Mouse (Mus musculus): ENCODE data around the gene Sp2.

The Sp2 gene

DNA sequence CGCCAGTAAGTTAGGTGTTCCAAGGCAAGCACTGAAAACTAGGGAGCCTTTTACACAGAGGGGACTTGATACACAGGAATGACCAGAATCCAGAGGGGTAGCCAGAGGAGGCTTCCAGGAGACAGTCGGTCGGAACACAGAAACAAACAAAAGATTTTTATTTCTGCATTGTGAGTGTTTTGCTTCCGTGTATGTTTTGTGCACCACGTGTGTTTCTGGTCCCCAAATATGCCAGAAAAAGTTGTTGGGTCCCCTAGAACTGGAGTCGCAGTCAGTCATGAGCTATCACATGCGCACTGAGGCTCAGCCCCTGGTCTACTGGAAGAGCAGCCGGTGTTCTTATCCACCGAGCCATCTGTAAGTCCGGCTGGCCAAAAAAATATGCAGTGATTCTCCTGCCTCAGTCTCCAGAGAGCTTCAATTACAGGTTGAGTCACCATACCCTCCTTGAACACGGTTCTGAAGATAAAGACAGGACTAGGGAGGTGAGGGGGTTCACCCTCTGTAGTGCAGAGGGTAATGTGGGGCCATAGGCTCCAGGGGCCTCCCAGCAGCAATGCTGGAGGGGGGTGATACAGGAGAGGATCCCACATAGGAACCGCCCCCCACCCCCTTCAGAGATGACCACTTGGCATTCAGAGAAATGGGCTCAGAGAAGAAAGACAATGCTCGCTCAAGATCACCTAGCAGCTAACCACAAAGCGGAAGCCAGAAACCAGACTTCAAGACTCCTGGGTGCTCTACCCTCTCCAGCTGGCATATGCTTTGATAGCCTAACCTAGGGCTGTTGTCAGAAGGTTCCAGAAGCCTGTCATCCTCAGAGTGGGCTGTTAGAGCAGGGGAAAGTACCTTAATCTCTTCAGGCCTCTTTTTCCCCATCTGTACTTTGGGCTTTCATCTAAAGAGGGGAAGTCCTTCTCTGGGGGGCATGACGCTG, 13.3 kb upstream of the Sp2 start:
- DNase-seq = no peak

DNA sequence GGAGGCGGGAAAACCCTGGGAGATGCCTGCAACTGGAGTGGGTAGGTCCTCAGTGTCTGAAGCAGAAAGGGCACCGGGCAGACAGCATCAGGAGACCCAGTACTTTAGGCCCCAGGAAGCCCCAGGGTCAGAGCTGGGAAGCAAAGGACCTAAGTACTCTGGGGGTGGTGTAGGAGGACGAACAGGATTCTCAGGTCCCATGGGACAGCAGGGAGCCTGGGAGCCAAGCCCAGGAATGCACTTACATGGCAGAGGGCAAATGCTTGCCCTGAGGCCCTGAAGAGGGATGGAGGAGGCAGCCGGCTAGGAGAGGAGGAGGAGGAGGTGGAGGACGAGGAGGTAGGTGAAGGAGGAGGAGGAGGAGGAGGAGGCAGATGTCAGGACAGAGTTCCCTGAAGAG, 12.3 kb upstream of the Sp2 start:
- no peak for DNase-seq

DNA sequence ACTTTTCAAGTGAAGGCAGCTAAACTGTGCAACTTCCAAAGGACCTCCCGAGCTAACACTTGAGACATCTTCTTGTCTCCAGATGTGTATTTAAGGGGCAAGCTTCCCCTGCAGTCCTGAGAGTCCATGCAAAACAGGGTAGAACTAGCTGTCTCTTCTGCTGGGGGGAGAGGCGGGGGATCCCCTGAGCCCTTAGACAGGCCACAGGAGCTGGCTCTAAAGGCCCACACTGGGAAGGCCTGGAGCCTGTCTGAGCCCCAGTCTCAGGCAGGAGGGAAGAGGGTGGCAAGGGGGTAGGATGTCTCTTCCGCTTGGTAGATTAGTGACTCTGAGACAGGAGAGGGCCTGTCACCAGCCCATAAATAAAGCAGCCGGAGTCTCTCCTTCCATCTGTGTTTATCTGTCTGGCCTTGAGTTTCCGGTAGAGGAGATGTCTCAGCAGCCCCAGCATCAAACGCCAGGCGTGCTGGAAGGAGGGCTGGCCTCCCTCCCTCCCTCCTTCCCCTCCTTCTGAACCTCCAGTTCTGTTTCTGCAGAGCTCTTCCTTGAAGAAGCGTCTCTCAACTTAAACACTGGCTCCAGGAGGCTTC, 10.1 kb upstream of the Sp2 start:
- DNase-seq = no peak

DNA sequence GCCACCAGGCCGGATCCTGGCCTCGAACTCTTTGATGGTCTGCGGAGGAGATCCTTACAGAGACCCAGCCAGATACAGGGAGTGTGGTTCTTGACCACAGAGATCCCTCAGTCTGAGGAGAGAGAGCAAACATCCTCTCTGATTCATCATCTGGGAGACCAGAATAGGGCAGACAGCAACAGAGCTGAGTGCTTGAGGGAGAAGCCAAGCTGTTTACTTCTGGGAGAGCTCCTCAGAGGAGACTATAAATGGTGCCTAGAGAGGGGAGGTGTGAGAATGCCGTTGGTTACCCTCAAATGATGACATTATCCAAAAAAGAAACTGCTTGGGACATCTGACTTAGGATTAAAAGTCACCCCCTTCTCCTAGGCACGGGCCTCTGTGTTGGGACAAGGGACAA, 8.7 kb upstream of the Sp2 start:
- no peak for DNase-seq

DNA sequence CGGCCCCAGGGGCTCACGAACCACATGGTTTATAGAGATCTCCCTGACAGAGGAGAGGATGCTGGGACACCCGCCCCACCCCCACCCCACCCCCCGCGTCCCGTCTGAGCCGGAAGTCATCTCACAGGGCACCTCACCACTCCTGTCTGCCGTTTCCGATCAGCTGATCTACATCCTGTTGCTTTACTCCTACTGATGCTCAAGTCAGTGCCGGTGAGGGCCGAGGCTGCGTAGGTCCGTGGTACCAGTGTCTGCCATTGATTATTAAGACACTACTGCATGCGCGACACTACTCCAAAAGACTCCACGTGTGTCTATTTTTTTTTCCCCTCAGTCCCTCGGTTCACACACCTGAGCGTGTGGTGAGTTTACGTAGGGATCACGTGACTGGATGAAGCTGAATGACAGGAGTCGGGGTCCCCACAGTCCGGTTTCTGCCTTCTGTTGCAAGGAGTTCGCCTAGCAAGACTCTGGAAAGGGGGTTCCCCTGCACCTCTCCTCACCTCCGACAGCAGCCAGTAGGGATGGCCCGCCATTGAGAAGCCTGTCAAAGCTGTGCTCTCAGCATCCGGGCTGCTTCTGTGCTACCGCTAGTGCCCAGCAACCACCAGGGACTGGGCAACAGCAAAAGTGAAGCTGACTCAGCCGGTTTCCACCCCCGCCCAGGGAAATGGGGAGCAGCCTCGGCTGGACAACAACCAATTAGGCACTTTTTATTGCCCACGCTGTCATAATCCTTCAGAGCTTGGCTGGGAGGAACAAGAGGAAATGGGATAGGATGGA, 5.3 kb upstream of the Sp2 start:
- no peak for DNase-seq

DNA sequence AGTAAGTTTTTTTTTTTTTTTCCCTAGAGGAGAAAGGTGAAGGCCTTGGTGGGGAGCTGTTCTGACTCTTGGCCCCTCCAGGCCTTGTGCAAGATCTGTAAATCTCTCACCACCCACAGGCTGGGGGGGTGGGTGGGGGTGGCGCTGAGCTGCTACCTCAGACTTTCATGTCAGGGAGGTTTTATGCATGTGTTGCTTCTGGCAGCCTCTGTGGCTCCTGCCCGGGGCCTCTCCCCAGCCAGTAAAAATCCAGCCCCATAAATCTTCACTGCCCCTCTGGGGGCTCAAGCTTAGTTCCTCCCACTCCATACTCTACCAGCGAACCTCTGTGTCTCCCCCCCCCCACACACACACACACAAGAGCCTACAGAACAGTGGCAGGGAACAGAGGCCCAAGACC, 3.7 kb upstream of the Sp2 start:
- no peak for DNase-seq

DNA sequence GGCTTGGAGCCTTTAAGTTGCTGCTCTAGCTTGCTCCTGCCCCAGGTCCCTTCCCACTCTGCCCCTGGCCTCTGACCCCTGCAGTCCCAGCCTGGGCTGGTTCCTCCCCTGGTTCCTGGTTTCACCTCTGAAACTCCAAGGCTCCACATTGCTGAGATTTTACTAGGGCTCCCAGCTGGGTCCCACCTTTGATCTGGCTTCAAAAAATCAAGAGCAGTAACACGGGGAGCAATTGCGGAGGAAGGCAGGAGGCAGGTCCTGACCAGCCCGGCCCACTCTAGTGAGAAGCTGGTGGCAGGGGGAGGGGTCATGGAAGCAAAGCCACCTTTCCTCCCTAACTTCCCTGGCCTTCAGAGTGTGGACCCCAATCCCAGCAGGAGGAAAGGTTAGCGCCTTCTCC, 2.1 kb upstream of the Sp2 start:
- no peak for DNase-seq

DNA sequence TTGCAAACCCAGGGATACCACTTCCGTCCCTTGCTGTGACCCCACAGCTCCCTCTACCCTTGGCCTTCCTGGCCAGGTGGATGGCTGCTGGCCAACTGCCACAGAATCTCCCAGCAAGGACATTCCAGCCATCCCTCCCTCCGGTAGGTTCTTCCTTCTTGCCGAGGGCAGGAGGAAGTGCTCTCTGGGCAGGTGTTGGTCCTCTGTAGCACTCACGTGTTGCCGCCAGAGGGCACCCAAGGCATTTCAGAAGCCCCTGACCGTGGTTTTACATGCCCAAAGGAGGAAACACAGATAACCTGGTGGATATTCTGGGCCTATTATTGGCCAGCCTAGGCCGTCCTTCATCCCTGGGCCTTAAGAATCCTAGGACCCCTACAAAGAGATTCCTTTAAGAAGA, 404 bp downstream of the Sp2 start:
- DNase-seq = peak; percentile 91

DNA sequence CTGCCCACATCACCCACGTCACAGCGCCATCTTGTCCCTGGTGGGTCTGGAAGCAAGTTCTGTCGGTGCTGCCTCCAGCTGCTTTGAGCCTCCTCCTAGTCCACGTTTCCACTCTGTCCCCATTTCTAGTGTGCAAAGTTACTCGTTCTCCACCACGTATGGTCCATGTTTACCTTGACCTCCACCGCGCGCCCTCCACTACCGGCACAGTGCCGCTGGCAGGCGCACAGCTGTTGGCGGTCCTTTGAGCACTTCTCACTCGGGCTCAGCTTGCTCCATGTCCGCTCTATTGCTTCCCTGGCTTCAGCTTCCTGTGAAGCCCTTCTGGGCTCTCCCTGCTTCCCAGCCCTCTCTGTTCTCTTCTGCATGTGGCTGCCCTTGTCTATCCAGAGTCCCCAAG, 1.3 kb downstream of the Sp2 start:
- DNase-seq = peak; percentile 52

DNA sequence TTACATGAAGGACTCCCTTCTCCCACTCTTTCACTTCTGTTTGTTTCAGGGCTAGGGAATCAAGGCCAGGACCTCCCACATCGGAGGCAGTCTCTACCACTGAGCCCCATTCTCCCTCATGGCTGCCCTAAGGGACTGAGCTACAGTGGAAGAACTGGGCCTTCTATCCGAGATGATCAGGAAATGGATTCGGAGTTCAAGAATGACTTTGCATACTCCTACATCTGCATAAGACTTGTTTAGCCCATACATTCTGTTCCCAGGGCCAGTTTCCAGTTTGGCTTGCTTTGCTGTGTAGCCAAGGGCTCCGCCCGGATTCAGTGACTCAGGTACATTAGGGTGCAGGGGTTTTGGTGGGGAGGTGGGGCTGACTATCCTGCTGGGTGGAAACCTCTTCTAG, 2.7 kb downstream of the Sp2 start:
- no peak for DNase-seq

DNA sequence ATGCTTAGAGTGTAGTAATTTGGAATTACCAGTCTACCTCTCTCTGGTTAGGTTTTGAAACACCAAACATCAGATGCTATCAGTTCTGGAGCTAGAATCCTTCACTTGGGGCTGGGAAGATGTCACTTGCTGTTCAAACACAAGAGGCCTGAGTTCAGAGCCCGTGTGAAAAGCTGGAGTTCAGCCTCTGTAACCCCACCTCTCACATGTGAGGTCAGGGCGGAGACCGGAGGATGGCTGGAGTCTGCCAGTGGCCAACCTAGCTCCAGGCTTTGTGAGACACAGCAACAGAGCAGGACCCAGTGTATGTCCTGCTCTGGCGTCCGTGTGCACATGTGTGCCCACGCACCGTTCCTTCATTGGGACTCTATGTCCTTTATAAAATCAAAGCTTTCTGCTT, 3.4 kb downstream of the Sp2 start:
- DNase-seq = peak; percentile 50

DNA sequence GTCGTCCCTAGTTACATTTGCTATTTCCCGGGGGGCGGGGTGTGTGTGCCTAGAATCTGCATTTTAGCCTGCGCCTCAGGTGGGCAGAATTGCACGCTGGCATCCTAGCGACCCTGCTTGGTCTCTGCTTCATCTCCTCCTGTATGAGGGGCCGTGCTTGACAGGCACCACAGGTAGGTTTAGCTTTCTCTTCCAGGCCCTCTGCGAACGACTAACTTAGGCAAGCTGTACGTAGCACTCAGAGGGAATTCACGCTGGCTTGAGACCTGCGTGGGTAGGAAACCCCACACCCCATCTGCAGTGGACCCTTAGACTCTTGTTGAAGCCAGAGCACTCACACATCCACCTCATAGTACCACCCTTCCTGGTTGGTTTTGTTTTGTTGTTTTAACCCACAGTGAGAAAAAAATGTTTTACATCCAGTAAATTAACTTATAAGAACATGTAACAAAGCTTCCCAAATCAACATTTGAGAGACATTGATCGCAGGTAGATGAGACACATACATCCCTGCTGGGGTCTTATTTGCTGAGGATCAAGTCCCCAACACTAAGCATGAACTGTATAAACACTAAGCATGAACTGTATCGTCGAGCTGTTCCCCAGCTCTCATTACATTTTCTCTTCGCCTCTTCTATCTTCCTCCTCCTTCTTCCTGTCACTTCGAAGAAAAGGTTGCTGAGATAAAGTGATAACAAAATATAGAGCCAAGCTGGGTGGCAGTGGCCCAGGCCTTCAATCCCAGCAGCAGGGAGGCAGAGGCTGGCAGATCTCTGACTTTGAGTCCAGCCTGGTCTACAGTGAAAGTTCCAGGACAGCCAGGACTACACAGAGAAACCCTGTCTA, 4.1 kb downstream of the Sp2 start:
- DNase-seq = peak; percentile 54

DNA sequence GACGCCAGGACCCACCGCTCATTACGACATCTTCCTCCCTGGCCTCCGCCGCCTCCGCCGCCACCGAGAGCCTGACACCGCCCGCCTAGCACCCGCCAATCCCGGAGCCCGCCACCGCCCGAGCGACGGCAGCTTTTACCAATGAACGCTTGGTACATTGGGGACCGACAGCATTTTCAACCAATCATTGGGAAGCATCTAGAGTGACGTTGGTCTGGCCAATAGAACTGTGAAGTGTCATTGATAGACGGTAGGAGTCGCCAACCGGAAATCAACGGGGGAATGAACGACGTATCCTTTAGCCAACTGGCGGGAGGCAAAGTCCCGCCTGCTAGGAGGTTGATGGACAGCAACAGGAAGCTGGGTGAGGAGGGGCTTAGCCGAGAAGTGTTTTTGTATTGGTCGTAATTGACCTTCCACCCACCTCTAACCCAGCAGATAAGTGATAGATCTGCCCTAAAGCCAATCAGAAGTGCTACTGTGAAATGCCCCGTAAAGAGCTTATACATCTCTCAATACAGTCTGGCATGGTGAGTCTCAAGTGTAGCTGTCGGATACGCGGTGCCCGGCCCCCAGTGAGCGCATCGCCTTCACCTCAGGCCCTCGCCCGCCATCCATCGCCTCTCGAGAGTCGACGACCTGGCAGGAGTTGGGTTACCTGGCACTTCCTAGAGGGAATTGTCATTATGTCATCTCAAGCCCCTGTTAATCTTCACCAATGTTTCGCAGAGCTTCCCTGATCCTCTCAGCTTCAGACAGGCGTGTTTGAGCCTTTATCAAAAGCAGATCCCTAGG, 5.0 kb downstream of the Sp2 start:
- peak; percentile 100 for DNase-seq

DNA sequence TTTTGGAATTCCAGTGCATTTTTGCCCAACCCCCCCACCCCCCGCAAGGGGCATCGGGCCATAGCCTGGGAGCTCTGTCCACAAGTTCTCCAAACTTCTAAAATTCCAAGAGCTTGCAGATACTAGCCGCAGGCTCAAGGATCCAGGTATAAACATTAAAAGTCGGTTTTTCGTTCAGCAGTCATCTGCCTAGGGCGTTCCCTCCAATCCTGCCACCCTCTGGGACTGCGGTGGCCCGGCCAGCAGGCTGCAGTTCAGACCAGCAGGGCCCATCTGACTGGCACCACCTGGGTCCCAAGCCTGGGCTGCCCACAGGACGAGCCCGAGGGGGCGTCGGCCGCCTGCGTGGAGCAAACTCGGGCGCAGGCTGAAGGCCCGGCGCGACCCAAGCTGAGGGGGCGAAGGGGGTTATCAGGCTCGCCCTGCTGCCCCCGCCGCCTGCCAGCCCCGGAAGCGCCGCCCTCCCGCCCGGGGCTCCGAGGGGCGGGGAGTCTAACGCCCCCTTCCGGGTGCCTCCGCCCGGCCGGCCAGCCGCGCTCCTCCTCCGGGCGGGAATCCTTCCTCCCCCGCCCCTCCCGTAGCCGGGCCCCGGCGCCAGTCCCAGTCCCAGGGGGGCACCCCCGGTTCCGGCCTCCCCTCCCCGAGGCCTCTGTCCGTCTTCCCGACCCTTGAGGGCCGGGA, 5.7 kb downstream of the Sp2 start:
- peak; percentile 82 for DNase-seq

DNA sequence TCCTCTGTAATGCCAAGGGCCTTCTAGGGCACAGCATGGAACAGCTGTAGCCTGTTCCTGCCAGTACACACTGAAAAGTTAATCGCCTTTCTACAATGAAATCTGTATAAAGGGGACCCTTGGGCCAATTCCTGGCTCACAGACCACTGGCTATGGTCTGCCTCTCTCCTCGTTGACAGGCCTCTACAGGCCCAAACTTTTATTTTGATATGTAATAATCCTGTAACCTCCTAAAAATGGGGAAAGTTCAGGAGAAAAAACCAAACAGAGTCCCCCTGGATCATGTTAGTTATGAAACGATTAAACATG, 6.4 kb downstream of the Sp2 start:
- peak; percentile 50 for DNase-seq

DNA sequence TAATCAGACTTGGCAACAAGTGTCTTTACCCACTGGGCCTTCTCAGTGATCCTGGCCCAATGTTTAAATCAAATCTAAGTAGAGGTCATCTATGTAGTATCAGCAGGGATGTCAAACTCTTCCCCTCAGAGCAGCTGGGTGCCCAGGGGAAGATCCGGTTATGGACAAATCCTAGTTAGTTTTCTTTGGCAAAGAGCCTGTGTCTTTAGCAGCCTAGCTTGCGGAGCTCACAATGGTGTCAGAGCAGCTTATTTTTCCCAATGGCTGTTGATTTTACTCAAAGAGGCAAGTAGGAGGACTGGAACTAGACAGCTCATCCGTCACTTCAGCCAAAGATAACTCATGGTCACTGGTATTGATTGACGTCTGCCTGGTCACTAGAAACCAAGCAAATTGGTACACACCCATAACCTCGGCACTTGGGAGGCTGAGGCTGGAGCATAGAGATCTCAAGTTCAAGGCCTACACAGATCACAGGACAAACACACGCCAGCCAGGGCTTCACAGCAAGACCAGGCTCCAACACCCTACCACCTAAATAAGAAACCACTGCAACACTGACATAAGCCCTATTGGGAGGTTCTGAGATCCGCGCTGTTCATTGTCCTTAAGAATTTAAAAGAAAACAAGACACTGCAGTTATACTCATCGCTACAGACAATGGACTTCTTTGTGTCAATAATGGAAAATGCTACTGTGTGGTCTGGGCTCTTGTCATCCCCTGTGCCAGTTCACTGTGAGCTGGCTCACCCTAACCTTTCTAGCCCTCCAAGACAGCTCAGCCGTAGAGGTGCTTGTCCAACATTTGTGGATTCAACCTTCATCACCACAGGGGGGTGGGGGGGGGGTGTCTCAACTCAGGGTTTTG, 7.0 kb downstream of the Sp2 start:
- DNase-seq = peak; percentile 65

DNA sequence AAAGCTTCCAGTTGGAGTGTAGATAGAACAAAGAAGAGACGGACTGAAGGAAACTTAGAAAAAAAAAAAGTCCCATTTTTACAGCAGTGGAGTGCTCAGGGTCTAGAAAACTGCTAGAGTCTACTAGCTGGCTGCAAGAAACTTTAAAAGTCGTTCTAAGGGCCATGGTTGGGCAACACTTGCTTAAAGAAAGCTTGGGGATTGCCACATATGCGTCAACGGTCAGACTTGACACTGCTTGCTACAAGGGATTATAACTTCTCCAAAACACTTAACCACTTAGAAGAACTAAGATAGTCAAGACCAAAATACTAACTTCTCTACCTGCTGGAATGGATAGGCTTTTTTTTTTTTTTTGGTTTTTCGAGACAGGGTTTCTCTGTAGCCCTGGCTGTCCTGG, 7.9 kb downstream of the Sp2 start:
- DNase-seq = peak; percentile 35

DNA sequence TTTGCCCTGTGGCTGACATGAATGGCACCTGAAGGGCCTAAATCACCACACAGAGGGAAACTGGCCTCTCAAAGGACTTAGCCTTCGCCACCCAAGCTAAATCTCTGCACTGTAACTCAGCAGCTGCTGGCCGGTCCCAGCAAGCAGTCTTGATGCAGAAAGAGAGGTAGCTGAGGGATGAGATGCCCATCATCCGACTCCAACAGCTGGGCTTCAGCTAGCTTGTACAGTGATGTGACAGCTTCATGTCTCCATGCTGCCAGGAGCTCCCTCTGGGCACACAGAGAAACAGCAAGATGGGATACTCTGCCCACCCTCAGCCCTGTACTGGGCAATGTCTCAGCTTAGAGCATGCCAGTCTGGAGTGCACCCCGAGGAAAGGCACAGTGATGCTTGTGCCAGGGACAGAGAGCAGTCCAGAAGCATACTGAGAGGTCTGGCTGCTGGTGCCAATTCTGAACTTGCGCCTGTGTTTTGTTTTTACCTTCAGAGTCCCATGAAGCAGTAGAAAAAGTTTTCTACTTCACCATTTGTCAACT, 9.3 kb downstream of the Sp2 start:
- peak; percentile 84 for DNase-seq

DNA sequence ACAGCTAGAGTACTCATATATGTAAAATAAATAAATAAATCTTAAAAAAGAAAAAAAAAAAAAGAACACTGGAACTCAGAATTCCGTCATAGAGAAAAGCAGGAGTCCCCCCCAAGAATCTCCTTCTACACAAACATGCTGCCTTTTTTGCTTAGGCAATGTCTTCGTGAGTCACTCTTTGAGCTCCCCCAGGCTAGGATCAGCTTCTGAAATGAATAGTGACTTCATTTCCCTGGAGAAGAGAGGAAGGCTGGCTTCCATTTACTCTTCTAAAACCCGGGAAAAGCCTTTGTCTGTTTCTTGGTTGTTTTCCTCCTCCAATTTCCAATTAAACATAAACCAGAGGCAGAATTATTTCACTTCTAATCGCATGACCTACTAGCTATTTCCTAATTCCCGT, 9.9 kb downstream of the Sp2 start:
- peak; percentile 50 for DNase-seq

DNA sequence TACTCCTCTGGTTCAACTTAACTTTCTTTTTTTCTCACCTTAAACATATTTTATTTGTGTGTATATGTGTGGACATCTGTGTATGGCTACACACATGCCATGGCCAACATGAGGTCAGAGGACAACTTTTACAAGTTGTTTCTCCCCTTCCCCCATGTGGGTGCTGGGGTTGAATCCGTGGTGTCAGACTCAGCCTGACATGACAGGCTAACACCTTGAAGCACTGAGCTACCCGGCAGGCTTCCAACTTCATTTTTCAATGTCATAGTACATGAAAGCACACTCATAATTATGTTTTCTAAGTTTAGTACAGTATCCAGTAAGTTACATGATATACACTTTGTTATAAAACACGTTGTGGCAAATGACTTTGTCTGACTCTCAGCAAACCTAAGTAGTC, 12.4 kb downstream of the Sp2 start:
- DNase-seq = peak; percentile 40

All from cerebellum, adult 9-10 months (tissue).